Mouse (Mus musculus) liver, embryonic 16.5 days (tissue): Measurements from ENCODE around the gene Hoxa7. TPM values are rescaled to one million over a fixed set of nuclear protein-coding genes. Genes with fewer than 3 reads are reported as not detected.

ENCODE experiments used
- ATAC-seq: fragments of 200-750 bp; cut with Nextera tagmentation; 2 replicates; pipeline ENCODE4 v1.8.0; 2017; ENCODE audit warnings: low read depth, mild to moderate bottlenecking, moderate number of reproducible peaks, moderate library complexity
- H3K27ac ChIP-seq: fragments of 300-500 bp; sonication (generic); 2 replicates; pipeline ENCODE4 v1.5.1; 2014; ENCODE audit warnings: mild to moderate bottlenecking, low read length
- H3K27me3 ChIP-seq: fragments of 300-500 bp; sonication (generic); 2 replicates; pipeline ENCODE4 v1.6.1; 2014; ENCODE audit warnings: low read depth, low read length, mixed read lengths; ENCODE audit not compliant: control insufficient read depth, insufficient read depth
- H3K36me3 ChIP-seq: fragments of 300-500 bp; sonication (generic); 2 replicates; pipeline ENCODE4 v1.6.1; 2014; ENCODE audit warnings: mild to moderate bottlenecking; ENCODE audit not compliant: control insufficient read depth, insufficient read depth
- H3K4me1 ChIP-seq: fragments of 300-500 bp; sonication (generic); 2 replicates; pipeline ENCODE4 v1.6.1; 2014; ENCODE audit warnings: low read depth, low read length, mixed read lengths; ENCODE audit not compliant: control insufficient read depth
- H3K4me2 ChIP-seq: fragments of 300-500 bp; sonication (generic); 2 replicates; pipeline ENCODE4 v1.6.1; 2014; ENCODE audit warnings: low read depth, low read length, mixed read lengths
- H3K4me3 ChIP-seq: fragments of 300-500 bp; sonication (generic); 2 replicates; pipeline ENCODE4 v1.5.1; 2014; ENCODE audit warnings: low read depth, mild to moderate bottlenecking, low read length
- H3K9ac ChIP-seq: fragments of 300-500 bp; sonication (generic); 2 replicates; pipeline ENCODE4 v1.6.1; 2014; ENCODE audit warnings: low read depth, low read length
- H3K9me3 ChIP-seq: fragments of 300-500 bp; sonication (generic); replicated peaks from 2 replicates; pipeline ENCODE4 v1.6.1; 2016; ENCODE audit warnings: low read length; ENCODE audit not compliant: control insufficient read depth
- WGBS: fragments of 180-500 bp; shearing (Covaris S2); extraction: QIAGEN DNeasy Blood & Tissue Kit; methylation state at CpG from one replicate; pipeline ENCODE4 v1.1.7; 2014; ENCODE audit not compliant: insufficient replicate concordance; 5-methylcytosine and 5-hydroxymethylcytosine counted together
- polyA plus RNA-seq: library from polyadenylated mRNA; unstranded; fragments of >200 nt; fragmentation: Nextera tagmentation; extraction: Ambion mirVana; gene quantifications from 2 replicates; pipeline ENCODE4 v1.2.1, GENCODE M21; 2015

Gene Hoxa7
- polyA plus RNA-seq, 1 experiment from 2014 or later = 0.34 TPM

- no peaks in the 10 kb centered on the region for H3K9me3 ChIP-seq
- H3K27ac ChIP-seq = no peak overlapping the region
- no peak overlapping the region for H3K4me3 ChIP-seq
- H3K4me2 ChIP-seq = no peak overlapping the region
- H3K4me1 ChIP-seq = peaks cover 3% of the 10 kb centered on the region; the same call in 1 of the 2 replicates
- 29% methylated on average over 10 of the region's 10 CpGs for WGBS
- H3K27me3 ChIP-seq = peaks cover 78% of the 10 kb centered on the region
- H3K9ac ChIP-seq = peak overlapping the region; percentile 14; the same call in 1 of the 2 replicates
- H3K36me3 ChIP-seq = no peaks in the 10 kb centered on the region
- no peak for ATAC-seq
These were observed 42.0 kb downstream of the Hoxa7 start for GRCm38 (mm10) chr6:52179690-52180089.

- Histone ChIP-seq H3K27ac (no peak overlapping the region), H3K27me3 (peaks cover 76% of the 10 kb centered on the region)
- no peak for ATAC-seq
These were observed 42.6 kb downstream of the Hoxa7 start for GRCm38 (mm10) chr6:52178918-52179665.

GRCm38 (mm10) chr6:52177806-52178205 lies 43.8 kb downstream of the Hoxa7 start:
- no peak overlapping the region for H3K4me3 ChIP-seq

More at GRCm38 (mm10) chr6:52178918-52179665, 42.6 kb downstream of the Hoxa7 start:
- Histone ChIP-seq H3K4me2 (no peak overlapping the region), H3K9ac (peak overlapping the region; percentile 14; the same call in 1 of the 2 replicates), H3K4me1 (peaks cover 3% of the 10 kb centered on the region; the same call in 1 of the 2 replicates), H3K36me3 (no peaks in the 10 kb centered on the region), H3K4me3 (no peak overlapping the region), H3K9me3 (no peaks in the 10 kb centered on the region)
- WGBS = 27% methylated on average over 4 of the region's 4 CpGs

GRCm38 (mm10) chr6:52177061-52177735 lies 44.5 kb downstream of the Hoxa7 start, which contains the start of gene 5730596B20Rik:
Gene 5730596B20Rik, plus strand, starts transcription at chr6:52177498.
- ATAC-seq = no peak
- Histone ChIP-seq H3K4me3 (peak within 1 kb of the TSS; percentile 11; the same call in 1 of the 2 replicates), H3K4me2 (no peak within 1 kb of the TSS), H3K4me1 (peaks cover 3% of the 10 kb centered on the region; the same call in 1 of the 2 replicates), H3K27ac (no peak within 1 kb of the TSS), H3K9me3 (no peaks in the 10 kb centered on the region), H3K27me3 (peaks cover 89% of the 10 kb centered on the region), H3K9ac (no peak within 1 kb of the TSS), H3K36me3 (no peaks in the 10 kb centered on the region)
- WGBS = 6% methylated on average over 36 of the region's 36 CpGs

More at GRCm38 (mm10) chr6:52177806-52178205, 43.8 kb downstream of the Hoxa7 start:
- ATAC-seq = no peak
- no peak overlapping the region for H3K9ac ChIP-seq
- no peak overlapping the region for H3K27ac ChIP-seq
- no peaks in the 10 kb centered on the region for H3K36me3 ChIP-seq
- peaks cover 83% of the 10 kb centered on the region for H3K27me3 ChIP-seq
- WGBS = 10% methylated on average over 9 of the region's 9 CpGs
- H3K9me3 ChIP-seq = no peaks in the 10 kb centered on the region
- H3K4me1 ChIP-seq = no peaks in the 10 kb centered on the region; the same call in 1 of the 2 replicates
- no peak overlapping the region for H3K4me2 ChIP-seq

- 6% methylated on average over 6 of the region's 6 CpGs for WGBS
- no peaks in the 10 kb centered on the region for H3K9me3 ChIP-seq
- no peaks in the 10 kb centered on the region for H3K36me3 ChIP-seq
- H3K9ac ChIP-seq = no peak overlapping the region
- peaks cover 94% of the 10 kb centered on the region for H3K27me3 ChIP-seq
- H3K27ac ChIP-seq = no peak overlapping the region
- H3K4me1 ChIP-seq = peaks cover 3% of the 10 kb centered on the region; the same call in 1 of the 2 replicates
- no peak overlapping the region; the same call in 1 of the 2 replicates for H3K4me3 ChIP-seq
- no peak for ATAC-seq
- H3K4me2 ChIP-seq = no peak overlapping the region
These were observed 45.3 kb downstream of the Hoxa7 start for GRCm38 (mm10) chr6:52176391-52176790.

GRCm38 (mm10) chr6:52175864-52176263 lies 45.8 kb downstream of the Hoxa7 start:
- Histone ChIP-seq H3K4me1 (peaks cover 3% of the 10 kb centered on the region; the same call in 1 of the 2 replicates), H3K27me3 (peaks cover 94% of the 10 kb centered on the region), H3K9ac (no peak overlapping the region), H3K27ac (no peak overlapping the region), H3K9me3 (no peaks in the 10 kb centered on the region), H3K4me3 (peak overlapping the region; percentile 33), H3K4me2 (no peak overlapping the region), H3K36me3 (no peaks in the 10 kb centered on the region)
- 1% methylated on average over 14 of the region's 35 CpGs for WGBS
- no peak for ATAC-seq

- Histone ChIP-seq H3K4me2 (no peak overlapping the region), H3K9me3 (no peaks in the 10 kb centered on the region), H3K4me1 (peaks cover 3% of the 10 kb centered on the region; the same call in 1 of the 2 replicates), H3K4me3 (peak overlapping the region; percentile 33), H3K9ac (no peak overlapping the region), H3K27me3 (peaks cover 94% of the 10 kb centered on the region), H3K36me3 (no peaks in the 10 kb centered on the region), H3K27ac (no peak overlapping the region; the same call in 1 of the 2 replicates)
- WGBS = 6% methylated on average over 41 of the region's 41 CpGs
- no peak for ATAC-seq
These were observed 46.5 kb downstream of the Hoxa7 start for GRCm38 (mm10) chr6:52174968-52175751.

- no peak for ATAC-seq
- no peak overlapping the region for H3K4me3 ChIP-seq
- H3K36me3 ChIP-seq = no peaks in the 10 kb centered on the region
- H3K4me1 ChIP-seq = peaks cover 3% of the 10 kb centered on the region; the same call in 1 of the 2 replicates
- H3K4me2 ChIP-seq = no peak overlapping the region
- 14% methylated on average over 4 of the region's 4 CpGs for WGBS
- no peak overlapping the region for H3K27ac ChIP-seq
- H3K27me3 ChIP-seq = peaks cover 92% of the 10 kb centered on the region
- H3K9me3 ChIP-seq = no peaks in the 10 kb centered on the region
- H3K9ac ChIP-seq = no peak overlapping the region
These were observed 48.0 kb downstream of the Hoxa7 start for GRCm38 (mm10) chr6:52173648-52174047.
